ENCODE assay signal across 9 mouse cellular contexts in genomic region chr17:28290262-28290661, GRCm38 (mm10). TPM values are rescaled to one million over a fixed set of nuclear protein-coding genes. Genes with fewer than 3 reads are reported as not detected.
DNase-seq lines count a peak whose midpoint lies in the region.
"Had no signal": no experiment of that assay in that cellular context is flagged by ENCODE, and none has a peak within 500 bp of the region (broad histone marks: within the 10 kb centered on the region; RNA-seq: fewer than 3 reads in every experiment).

No protein-coding gene starts in this region.

- H3K27ac ChIP-seq in hindbrain, embryonic 10.5 days, result no peak overlapping the region
- H3K27ac ChIP-seq: hindbrain, embryonic 15.5 days had no signal

- intact Hi-C loops in heart, postnatal 10 days (cut with DNase I), result loop anchor here (2.0 kb wide), 1 partner anchor 19 kb away; no protein-coding TSS in a partner anchor
- intact Hi-C loops in left cerebral cortex, postnatal 36 days (cut with DNase I), result no loop called here

- 72% methylated on average over 3 of the region's 3 CpGs for WGBS in hindbrain, embryonic 10.5 days

- no peaks in the 10 kb centered on the region for H3K27me3 ChIP-seq in hindbrain, embryonic 10.5 days (ENCODE audit: insufficient read depth, poor library complexity, severe bottlenecking)
- H3K27me3 ChIP-seq: hindbrain, embryonic 15.5 days had no signal

- no peak overlapping the region for H3K4me3 ChIP-seq in hindbrain, embryonic 10.5 days
- H3K4me3 ChIP-seq: hindbrain, embryonic 15.5 days had no signal

- DNase-seq in heart, postnatal 10 days, result peak; percentile 68 to 76
- DNase-seq in heart, adult 11 months, result no peak
- DNase-seq in NIH3T3 (ENCODE audit: low read depth), result peak; percentile 75
- peak; percentile 84 for DNase-seq in heart, postnatal 4 days
- DNase-seq in lung, postnatal 25 days (ENCODE audit: low spot score), result peak; percentile 53
- no peak for DNase-seq in thymus, postnatal 4 days
- DNase-seq in hindbrain, embryonic 10.5 days (ENCODE audit: low spot score), result no peak
- no peak for DNase-seq in left cerebral cortex, postnatal 36 days (ENCODE audit: low spot score in 2 of 2)

- H3K9me3 ChIP-seq in hindbrain, embryonic 10.5 days, result peaks cover 6% of the 10 kb centered on the region; the same call in 1 of the 2 replicates
- H3K9me3 ChIP-seq: hindbrain, embryonic 15.5 days had no signal

- peaks cover 18% of the 10 kb centered on the region for H3K36me3 ChIP-seq in hindbrain, embryonic 10.5 days
- H3K36me3 ChIP-seq: hindbrain, embryonic 15.5 days had no signal

- H3K4me1 ChIP-seq in hindbrain, embryonic 10.5 days (replicated peaks), result peaks cover 41% of the 10 kb centered on the region

RNA-seq across cellular contexts. Expression of gene Fance, which starts 23.1 kb away (rescaled TPM):
- 10 to 100 TPM; 16.9 to 18.2 TPM for total RNA-seq in heart, postnatal 10 days (2021)
- total RNA-seq in heart, postnatal 4 days (2021), result 10 to 100 TPM; 18.7 to 19.4 TPM
- polyA plus RNA-seq in hindbrain, embryonic 10.5 days (2016; fragmentation: Nextera tagmentation; extraction: Ambion mirVana), result 32.6 and 32.9 TPM in 2 replicates
- total RNA-seq in left cerebral cortex, postnatal 36 days (2021), result 10 to 100 TPM; 21.6 to 29.5 TPM

RNA-seq across cellular contexts. Expression of gene Rpl10a, which starts 38.0 kb away (rescaled TPM):
- 100 to 1,000 TPM; 584 to 595 TPM for total RNA-seq in heart, postnatal 10 days (2021)
- 100 to 1,000 TPM; 663 to 665 TPM for total RNA-seq in heart, postnatal 4 days (2021)
- 439 and 483 TPM in 2 replicates for polyA plus RNA-seq in hindbrain, embryonic 10.5 days (2016; fragmentation: Nextera tagmentation; extraction: Ambion mirVana)
- 100 to 1,000 TPM; 289 to 354 TPM for total RNA-seq in left cerebral cortex, postnatal 36 days (2021)

RNA-seq across cellular contexts. Expression of gene Ppard, which starts 57.8 kb away (rescaled TPM):
- 10 to 100 TPM; 28.0 to 28.8 TPM for total RNA-seq in heart, postnatal 10 days (2021)
- total RNA-seq in heart, postnatal 4 days (2021), result 10 to 100 TPM; 21.9 to 22.3 TPM
- 1.8 and 2.0 TPM in 2 replicates for polyA plus RNA-seq in hindbrain, embryonic 10.5 days (2016; fragmentation: Nextera tagmentation; extraction: Ambion mirVana)
- 10 to 100 TPM; 28.7 to 30.2 TPM for total RNA-seq in left cerebral cortex, postnatal 36 days (2021)

Comparison
In these comparisons a context has a peak if more than half of its experiments do, and no peak if none do; other contexts are left out.
1. DNase-seq: peak in heart, postnatal 10 days (2 of 2), NIH3T3 (single experiment), heart, postnatal 4 days (single experiment) and lung, postnatal 25 days (single experiment); none in heart, adult 11 months (single experiment), thymus, postnatal 4 days (single experiment), hindbrain, embryonic 10.5 days (single experiment) and left cerebral cortex, postnatal 36 days (0 of 2).